Mouse (Mus musculus): ENCODE measurements at regions not wholly inside any gene's neighbourhood (a gene's known extent, or its start where the extent isn't known, plus 50 kb on each side); places are given as distances from the start of the nearest gene placed in this dataset.

DNA sequence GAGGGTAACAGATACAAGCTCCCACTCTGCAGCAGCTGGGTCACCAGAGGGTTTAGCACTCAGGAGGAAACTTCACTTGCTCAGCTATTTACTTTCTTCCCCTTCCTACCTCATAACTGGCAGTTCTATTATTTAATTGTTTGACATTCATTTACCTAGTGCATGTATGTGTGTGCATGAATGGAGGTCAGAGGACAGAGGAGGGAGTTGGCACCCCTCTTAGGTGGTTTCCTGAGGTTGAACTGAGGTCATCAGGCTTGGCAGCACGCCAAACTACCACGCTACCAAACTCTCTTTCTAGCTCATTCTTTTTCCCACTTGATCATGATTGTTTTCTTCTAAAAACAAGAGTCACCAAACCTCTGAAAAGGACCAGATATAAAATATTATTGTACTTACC lies 202.4 kb upstream of the Krr1 start:
- TF ChIP-seq CTCF (IDR thresholded peaks at IDR 0.05; ENCODE audit: low read depth), result no peak
- TF ChIP-seq EP300 (IDR thresholded peaks at IDR 0.05; ENCODE audit: low read depth), result no peak

Measured in heart, postnatal 0 days (tissue).